Mouse (Mus musculus): ENCODE measurements around the gene Acat3.
"Not testable (repeated sequence)": the region's sequence is repeated elsewhere in the genome, so short reads cannot be mapped to it uniquely, and the experiment has no call there.

- TF ChIP-seq CTCF, EP300 (IDR thresholded peaks at IDR 0.05; ENCODE audit: low read depth): not testable (repeated sequence)
Observed at GRCm38 (mm10) chr17:12959377-12959776, 19.0 kb upstream of the Acat3 start.

Data from liver, postnatal 0 days (tissue).